Mouse (Mus musculus) midbrain, embryonic 13.5 days (tissue): ENCODE results near the gene Chmp2b. TPM values are rescaled to one million over a fixed set of nuclear protein-coding genes. Genes with fewer than 3 reads are reported as not detected.

Experiments
- ATAC-seq: fragments of 200-750 bp; cut with Nextera tagmentation; 2 replicates; pipeline ENCODE4 v1.8.0; 2017; ENCODE audit warnings: mild to moderate bottlenecking, moderate TSS enrichment, moderate library complexity
- H3K27ac ChIP-seq: fragments of 300-500 bp; sonication (generic); 2 replicates; pipeline ENCODE4 v1.5.1; 2015; ENCODE audit warnings: inconsistent platforms, mild to moderate bottlenecking, moderate library complexity
- H3K27me3 ChIP-seq: fragments of 300-500 bp; sonication (generic); 2 replicates; pipeline ENCODE4 v1.6.1; 2015; ENCODE audit warnings: mild to moderate bottlenecking, inconsistent platforms
- H3K36me3 ChIP-seq: fragments of 300-500 bp; sonication (generic); 2 replicates; pipeline ENCODE4 v1.6.1; 2015; ENCODE audit warnings: mild to moderate bottlenecking, inconsistent platforms
- H3K4me1 ChIP-seq: fragments of 300-500 bp; sonication (generic); replicated peaks from 2 replicates; pipeline ENCODE4 v1.6.1; 2015; ENCODE audit warnings: inconsistent platforms
- H3K4me2 ChIP-seq: fragments of 300-500 bp; sonication (generic); replicated peaks from 2 replicates; pipeline ENCODE4 v1.6.1; 2015; ENCODE audit warnings: moderate library complexity, mild to moderate bottlenecking, inconsistent platforms
- H3K4me3 ChIP-seq: fragments of 300-500 bp; sonication (generic); replicated peaks from 2 replicates; pipeline ENCODE4 v1.5.1; 2015; ENCODE audit warnings: mild to moderate bottlenecking, inconsistent platforms
- H3K9ac ChIP-seq: fragments of 300-500 bp; sonication (generic); replicated peaks from 2 replicates; pipeline ENCODE4 v1.6.1; 2015; ENCODE audit warnings: mild to moderate bottlenecking, inconsistent platforms
- H3K9me3 ChIP-seq: fragments of 300-500 bp; sonication (generic); 2 replicates; pipeline ENCODE4 v1.6.1; 2016; ENCODE audit warnings: mild to moderate bottlenecking, inconsistent platforms
- whole genome bisulfite sequencing: fragments of 180-500 bp; shearing (Covaris S2); methylation state at CpG from one replicate; pipeline ENCODE4 v1.1.7; 2015; 5-methylcytosine and 5-hydroxymethylcytosine counted together
- polyA plus RNA-seq: library from polyadenylated mRNA; unstranded; fragments of >200 nt; fragmentation: Nextera tagmentation; extraction: Ambion mirVana; gene quantifications from 2 replicates; pipeline ENCODE4 v1.2.1, GENCODE M21; 2015

Gene Chmp2b
- polyA plus RNA-seq, 1 experiment from 2014 or later = 45.7 TPM

GRCm38 (mm10) chr16:65497049-65497448 lies 65.5 kb downstream of the Chmp2b start:
- Histone ChIP-seq H3K4me3 (no peak overlapping the region), H3K9me3 (no peaks in the 10 kb centered on the region), H3K27me3 (no peaks in the 10 kb centered on the region), H3K36me3 (no peaks in the 10 kb centered on the region), H3K9ac (no peak overlapping the region), H3K4me2 (no peak overlapping the region), H3K27ac (no peak overlapping the region), H3K4me1 (no peaks in the 10 kb centered on the region)
- ATAC-seq = no peak
- 54% methylated on average over 2 of the region's 2 CpGs for WGBS

- Histone ChIP-seq H3K9ac (no peak overlapping the region), H3K36me3 (no peaks in the 10 kb centered on the region), H3K9me3 (no peaks in the 10 kb centered on the region), H3K4me1 (no peaks in the 10 kb centered on the region), H3K4me2 (no peak overlapping the region), H3K27me3 (no peaks in the 10 kb centered on the region), H3K27ac (no peak overlapping the region), H3K4me3 (no peak overlapping the region)
- WGBS = 85% methylated on average over 5 of the region's 5 CpGs
- no peak for ATAC-seq
Observed at GRCm38 (mm10) chr16:65496030-65496429, 66.5 kb downstream of the Chmp2b start.

Other genes with a start within 250 kb of the Chmp2b start
- gene Pou1f1, start 42.2 kb downstream of the Chmp2b start, polyA plus RNA-seq = not detected in 2 replicates